Mouse (Mus musculus): ENCODE data around the gene Gm10945. TPM values are rescaled to one million over a fixed set of nuclear protein-coding genes. Genes with fewer than 3 reads are reported as not detected.

Gm10945 gene
- polyA plus RNA-seq, 1 experiment from 2014 or later: not detected

DNA sequence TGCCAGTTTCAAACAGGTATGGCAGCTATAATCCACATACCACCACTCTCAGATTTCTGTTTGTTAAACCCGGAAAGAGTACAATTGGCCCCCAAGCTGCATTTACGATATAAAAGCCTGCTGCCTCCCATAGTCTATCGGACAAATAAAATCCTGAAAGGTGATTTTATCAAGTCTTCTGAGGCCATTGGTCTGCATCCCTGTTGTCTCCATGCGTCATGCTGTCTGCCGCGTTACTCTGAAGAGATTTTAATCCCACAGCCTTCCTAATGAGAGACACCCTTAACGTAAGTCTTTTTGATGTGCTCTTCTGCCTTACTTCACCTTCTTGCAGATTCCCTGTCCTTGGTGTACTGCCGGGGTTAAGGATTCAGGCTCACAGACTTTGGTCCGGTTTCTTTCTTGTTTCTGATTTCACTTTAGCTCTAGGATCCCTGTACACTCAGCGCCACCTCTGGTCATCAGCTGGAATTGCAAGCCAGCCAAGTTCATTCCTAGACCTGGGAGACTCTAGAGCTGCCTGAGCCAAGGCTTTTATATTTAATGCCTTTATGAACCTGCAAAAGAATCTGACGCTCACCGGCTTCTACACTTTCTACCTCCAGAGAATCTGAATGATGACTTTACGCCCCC lies 67.2 kb downstream of the Gm10945 start:
- Histone ChIP-seq H3K36me3 (ENCODE audit: control insufficient read depth, insufficient read depth, low read length) (no peaks in the 10 kb centered on the region), H3K9me3 (replicated peaks; ENCODE audit: control insufficient read depth, low read length) (no peaks in the 10 kb centered on the region), H3K9ac (ENCODE audit: low read length) (no peak overlapping the region), H3K27me3 (ENCODE audit: control insufficient read depth, insufficient read depth, low read length) (no peaks in the 10 kb centered on the region), H3K4me2 (ENCODE audit: low read depth, low read length) (no peak overlapping the region), H3K27ac (ENCODE audit: low read length) (no peak overlapping the region), H3K4me1 (ENCODE audit: control insufficient read depth, insufficient read depth, low read length) (no peaks in the 10 kb centered on the region), H3K4me3 (replicated peaks; ENCODE audit: low read length) (0 out of 2 replicates have a peak overlapping the region, but pooled peaks have one; percentile 20)
- WGBS: 48% methylated on average over 13 of the region's 13 CpGs
- ATAC-seq (ENCODE audit: insufficient read depth, low FRiP score): peak; percentile 58; the same call in 1 of the 2 replicates

Other genes with a start within 250 kb of the Gm10945 start
- 0.40 and 0.59 TPM in 2 replicates for gene Oprm1, start 3.3 kb downstream of the Gm10945 start, polyA plus RNA-seq (2015; fragmentation: Nextera tagmentation; extraction: Ambion mirVana)